8 mouse cellular contexts compared by ENCODE assay signal in the genomic region with DNA sequence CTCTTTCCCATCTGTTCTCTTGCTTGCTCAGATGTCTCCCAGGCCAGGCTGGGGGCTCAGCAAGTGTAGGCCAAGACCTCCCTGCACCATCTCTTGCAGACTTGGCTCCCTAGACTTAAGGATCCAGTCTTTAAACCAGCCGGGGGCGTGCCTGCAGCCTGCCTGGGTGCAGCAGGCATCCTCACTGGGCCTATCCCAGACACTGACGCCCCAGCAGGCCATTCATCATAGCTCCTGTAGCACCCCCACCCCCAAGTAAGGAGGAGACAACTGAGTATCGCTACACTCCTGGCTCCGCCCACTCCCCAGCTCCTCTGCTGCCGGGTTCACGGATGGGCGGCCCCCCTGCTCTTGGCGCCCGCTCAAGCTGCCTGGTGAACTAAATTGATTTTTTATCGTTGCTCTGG.
DNase-seq lines count a peak whose midpoint lies in the region; ATAC-seq and TF ChIP-seq lines count a peak whose summit lies in the region.

No protein-coding gene starts in this region.

- peak; percentile 98 for DNase-seq in brain, embryonic 14.5 days (ENCODE audit: low read depth)
- DNase-seq in heart, postnatal 14 days = peak; percentile 62 to 70
- DNase-seq in kidney, postnatal 25 days = peak; percentile 47 to 53
- DNase-seq in lung, embryonic 14.5 days = peak; percentile 96
- peak; percentile 88 for DNase-seq in retina, embryonic 14.5 days (ENCODE audit: low spot score)
- DNase-seq in spleen, postnatal 36 days (ENCODE audit: low spot score in 2 of 2) = no peak

- ATAC-seq in CD4-positive, CD25-positive, alpha-beta regulatory T cell, adult 4 months = peak; percentile 51
- peak; percentile 91 for ATAC-seq in forebrain, embryonic 16.5 days
- peak; percentile 85 for ATAC-seq in lung, embryonic 14.5 days (ENCODE audit: insufficient read depth)

- no peak for TF ChIP-seq CTCF in brain, embryonic 14.5 days (IDR thresholded peaks at IDR 0.05; ENCODE audit: borderline replicate concordance, extremely low read depth, insufficient read depth, insufficient read length)
- TF ChIP-seq CTCF in lung, embryonic 14.5 days (IDR thresholded peaks at IDR 0.05; ENCODE audit: low read depth) = no peak

- peak overlapping the region; percentile 21; the same call in 1 of the 2 replicates for H3K4me3 ChIP-seq in forebrain, embryonic 16.5 days (replicated peaks; ENCODE audit: low read length)
- H3K4me3 ChIP-seq in lung, embryonic 14.5 days (ENCODE audit: low read depth, low read length) = no peak overlapping the region

- H3K27ac ChIP-seq in forebrain, embryonic 16.5 days (ENCODE audit: low read length) = peak overlapping the region; percentile 94
- peak overlapping the region; percentile 96 for H3K27ac ChIP-seq in lung, embryonic 14.5 days (ENCODE audit: low read depth)

- no peaks in the 10 kb centered on the region for H3K27me3 ChIP-seq in forebrain, embryonic 16.5 days (replicated peaks; ENCODE audit: control insufficient read depth, insufficient read depth, low read length)
- H3K27me3 ChIP-seq in lung, embryonic 14.5 days (ENCODE audit: insufficient read depth, low read length) = no peaks in the 10 kb centered on the region

- no peaks in the 10 kb centered on the region for H3K36me3 ChIP-seq in forebrain, embryonic 16.5 days (ENCODE audit: control insufficient read depth, insufficient read depth)
- no peaks in the 10 kb centered on the region for H3K36me3 ChIP-seq in lung, embryonic 14.5 days (ENCODE audit: insufficient read depth)

- peaks cover 53% of the 10 kb centered on the region for H3K4me1 ChIP-seq in forebrain, embryonic 16.5 days (replicated peaks; ENCODE audit: control insufficient read depth, insufficient read depth, low read length)
- H3K4me1 ChIP-seq in lung, embryonic 14.5 days (ENCODE audit: insufficient read depth) = peaks cover 26% of the 10 kb centered on the region

- WGBS in forebrain, embryonic 16.5 days = under 1% methylated on average over 11 of the region's 11 CpGs
- 0% methylated on average over 11 of the region's 11 CpGs for WGBS in lung, embryonic 14.5 days

- intact Hi-C loops in heart, postnatal 14 days (cut with DNase I) = loop anchor here (10.0 kb wide), 1 partner anchor 479 kb away; a partner anchor contains a TSS

- peak overlapping the region; percentile 41; the same call in 1 of the 2 replicates for H3K9ac ChIP-seq in forebrain, embryonic 16.5 days (replicated peaks; ENCODE audit: low read depth, low read length)
- no peak overlapping the region; the same call in 1 of the 2 replicates for H3K9ac ChIP-seq in lung, embryonic 14.5 days

- no peaks in the 10 kb centered on the region for H3K9me3 ChIP-seq in forebrain, embryonic 16.5 days (ENCODE audit: control insufficient read depth, low read length)
- no peaks in the 10 kb centered on the region for H3K9me3 ChIP-seq in lung, embryonic 14.5 days (ENCODE audit: low read depth, low read length)

- peak overlapping the region; percentile 49 for H3K4me2 ChIP-seq in forebrain, embryonic 16.5 days (ENCODE audit: low read length)
- peak overlapping the region; percentile 54 for H3K4me2 ChIP-seq in lung, embryonic 14.5 days

- no peak for TF ChIP-seq POLR2A in brain, embryonic 14.5 days (IDR thresholded peaks at IDR 0.05; ENCODE audit: borderline replicate concordance, extremely low read depth, insufficient read depth, insufficient read length, poor library complexity, severe bottlenecking)

Comparison
In these comparisons a context has a peak if more than half of its experiments do, and no peak if none do; other contexts are left out.
1. DNase-seq: peak in brain, embryonic 14.5 days (single experiment), heart, postnatal 14 days (2 of 2), kidney, postnatal 25 days (2 of 2), lung, embryonic 14.5 days (single experiment) and retina, embryonic 14.5 days (single experiment); none in spleen, postnatal 36 days (0 of 2).
2. Peak in every context shown above with its lines, with median percentiles within 50 percentile points of each other: ATAC-seq.